Mouse (Mus musculus) heart, embryonic 14.5 days (tissue): Measurements from ENCODE around the gene Klhl26. TPM values are rescaled to one million over a fixed set of nuclear protein-coding genes. Genes with fewer than 3 reads are reported as not detected.

ENCODE experiments used
- ATAC-seq: fragments of 200-750 bp; cut with Nextera tagmentation; 2 replicates; pipeline ENCODE4 v1.8.0; 2017; ENCODE audit warnings: low read depth, moderate TSS enrichment; ENCODE audit not compliant: insufficient number of reproducible peaks, insufficient read depth, low FRiP score
- H3K27ac ChIP-seq, 2 experiments: fragments of 200-500 bp in 1 of 2; fragments of 300-500 bp in 1 of 2; sonication (generic) in 1 of 2; replicated peaks in 1 of 2; 2 replicates each; pipeline ENCODE4 v1.5.1; 2012 to 2014; ENCODE audit warnings: low read depth in 2 of 2, low read length in 2 of 2, control low read depth in 1 of 2, mild to moderate bottlenecking in 1 of 2, mixed read lengths in 1 of 2; ENCODE audit not compliant: control insufficient read depth in 1 of 2, insufficient read depth in 1 of 2
- H3K27me3 ChIP-seq: fragments of 300-500 bp; sonication (generic); 2 replicates; pipeline ENCODE4 v1.6.1; 2014; ENCODE audit warnings: mild to moderate bottlenecking, low read length, control low read depth; ENCODE audit not compliant: control insufficient read depth, insufficient read depth
- H3K36me3 ChIP-seq: fragments of 300-500 bp; sonication (generic); 2 replicates; pipeline ENCODE4 v1.6.1; 2014; ENCODE audit warnings: mild to moderate bottlenecking, control low read depth, low read length, mixed read lengths; ENCODE audit not compliant: control insufficient read depth, insufficient read depth
- H3K4me1 ChIP-seq, 2 experiments: fragments of 200-500 bp in 1 of 2; fragments of 300-500 bp in 1 of 2; sonication (generic) in 1 of 2; 2 replicates each; pipeline ENCODE4 v1.6.1; 2012 to 2014; ENCODE audit warnings: low read length in 2 of 2, control low read depth in 1 of 2, mixed read lengths in 1 of 2; ENCODE audit not compliant: control insufficient read depth in 2 of 2, insufficient read depth in 2 of 2
- H3K4me2 ChIP-seq: fragments of 300-500 bp; sonication (generic); 2 replicates; pipeline ENCODE4 v1.6.1; 2014; ENCODE audit warnings: mild to moderate bottlenecking, low read length
- H3K4me3 ChIP-seq, 2 experiments: fragments of 200-500 bp in 1 of 2; fragments of 300-500 bp in 1 of 2; sonication (generic) in 1 of 2; 2 replicates each; pipeline ENCODE4 v1.5.1; 2012 to 2014; ENCODE audit warnings: low read length in 2 of 2, mild to moderate bottlenecking in 2 of 2, control low read depth in 1 of 2, low read depth in 1 of 2, moderate library complexity in 1 of 2; ENCODE audit not compliant: control insufficient read depth in 1 of 2, insufficient read depth in 1 of 2
- H3K9ac ChIP-seq: fragments of 300-500 bp; sonication (generic); 2 replicates; pipeline ENCODE4 v1.6.1; 2014; ENCODE audit warnings: mild to moderate bottlenecking, low read length
- H3K9me3 ChIP-seq: fragments of 300-500 bp; sonication (generic); 2 replicates; pipeline ENCODE4 v1.6.1; 2016; ENCODE audit warnings: low read length, control low read depth; ENCODE audit not compliant: control insufficient read depth
- WGBS: fragments of 180-500 bp; shearing (Covaris S2); extraction: QIAGEN DNeasy Blood & Tissue Kit; methylation state at CpG from one replicate; pipeline ENCODE4 v1.1.7; 2014; 5-methylcytosine and 5-hydroxymethylcytosine counted together
- polyA plus RNA-seq: library from polyadenylated mRNA; unstranded; fragments of >200 nt; fragmentation: Nextera tagmentation; extraction: Ambion mirVana; gene quantifications from 2 replicates; pipeline ENCODE4 v1.2.1, GENCODE M21; 2014

Gene Klhl26
- polyA plus RNA-seq, 1 experiment from 2014 or later = 9.8 TPM

DNA sequence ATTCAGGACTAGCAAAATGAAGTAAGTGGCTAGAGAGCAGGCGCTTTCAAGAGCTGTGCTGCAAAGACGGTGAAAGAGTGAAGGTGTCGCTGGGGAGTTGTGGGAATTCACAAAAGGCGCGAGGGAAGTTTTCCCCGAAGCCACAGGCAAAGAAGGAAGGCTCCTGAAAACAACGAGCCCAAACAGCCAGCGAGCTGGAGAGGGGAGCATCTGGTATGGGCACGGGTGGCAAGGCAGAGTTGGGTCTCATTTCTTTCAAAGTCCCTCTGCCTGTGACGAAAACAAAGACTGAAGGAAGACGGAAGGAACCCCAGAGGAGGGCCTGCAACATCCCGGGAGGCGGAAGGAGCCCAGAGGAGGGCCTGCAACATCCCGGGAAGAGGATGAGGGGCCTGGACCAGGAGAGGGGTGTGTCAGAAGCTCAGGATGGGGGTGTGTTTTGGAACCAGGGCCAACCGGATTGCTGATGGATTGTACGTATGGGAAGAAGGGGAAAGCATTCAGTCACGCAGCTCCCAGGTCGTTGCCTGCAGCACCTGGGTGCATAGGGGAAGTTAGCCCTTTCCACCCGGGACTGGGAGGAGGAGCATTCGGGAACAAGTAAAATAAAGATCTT is 14.2 kb upstream of the Klhl26 start:
- no peak for ATAC-seq
- no peaks in the 10 kb centered on the region for H3K36me3 ChIP-seq
- no peak overlapping the region for H3K4me3 ChIP-seq
- no peaks in the 10 kb centered on the region for H3K9me3 ChIP-seq
- H3K27ac ChIP-seq = no peak overlapping the region
- no peak overlapping the region for H3K4me2 ChIP-seq
- H3K9ac ChIP-seq = no peak overlapping the region
- H3K4me1 ChIP-seq = peaks cover 14 to 41% of the 10 kb centered on the region in 2 experiments; a peak in 3 of 4 replicates
- peaks cover 99% of the 10 kb centered on the region for H3K27me3 ChIP-seq
- WGBS = 5% methylated on average over 20 of the region's 20 CpGs

- H3K4me1 ChIP-seq = peaks cover 14 to 41% of the 10 kb centered on the region in 2 experiments; a peak in 3 of 4 replicates
- no peak overlapping the region for H3K27ac ChIP-seq
- peaks cover 99% of the 10 kb centered on the region for H3K27me3 ChIP-seq
- peak overlapping the region; percentile 54; the same call in 1 of the 2 replicates for H3K9ac ChIP-seq
- WGBS = 17% methylated on average over 10 of the region's 10 CpGs
- H3K4me2 ChIP-seq = no peak overlapping the region
- H3K4me3 ChIP-seq = peak overlapping the region in 1 of 2 experiments; percentile 37; a peak in 2 of 4 replicates
- no peaks in the 10 kb centered on the region for H3K9me3 ChIP-seq
- no peak for ATAC-seq
- no peaks in the 10 kb centered on the region for H3K36me3 ChIP-seq
Observed at GRCm38 (mm10) chr8:70490061-70490879, 13.5 kb upstream of the Klhl26 start.

- peak overlapping the region; percentile 54; the same call in 1 of the 2 replicates for H3K9ac ChIP-seq
- WGBS = under 1% methylated on average over 32 of the region's 41 CpGs
- peak overlapping the region; percentile 68 for H3K4me2 ChIP-seq
- H3K4me3 ChIP-seq = peak overlapping the region; percentile 23 to 37; a peak in 3 of 4 replicates
- no peaks in the 10 kb centered on the region for H3K9me3 ChIP-seq
- H3K27me3 ChIP-seq = peaks cover 99% of the 10 kb centered on the region
- no peak overlapping the region for H3K27ac ChIP-seq
- ATAC-seq = no peak
- H3K4me1 ChIP-seq = peaks cover 14 to 39% of the 10 kb centered on the region in 2 experiments; a peak in 3 of 4 replicates
- no peaks in the 10 kb centered on the region for H3K36me3 ChIP-seq
Observed at GRCm38 (mm10) chr8:70489576-70489975, 12.8 kb upstream of the Klhl26 start.

- Histone ChIP-seq H3K36me3 (no peaks in the 10 kb centered on the region), H3K4me3 (peak overlapping the region; percentile 23 to 37; a peak in 3 of 4 replicates), H3K27me3 (peaks cover 99% of the 10 kb centered on the region), H3K9me3 (no peaks in the 10 kb centered on the region), H3K9ac (peak overlapping the region; percentile 54; the same call in 1 of the 2 replicates), H3K27ac (no peak overlapping the region), H3K4me2 (peak overlapping the region; percentile 68), H3K4me1 (peaks cover 14 to 37% of the 10 kb centered on the region in 2 experiments; a peak in 3 of 4 replicates)
- WGBS = 4% methylated on average over 14 of the region's 14 CpGs
- ATAC-seq = no peak
Observed at GRCm38 (mm10) chr8:70488931-70489470, 12.2 kb upstream of the Klhl26 start.

GRCm38 (mm10) chr8:70487993-70488796 is 11.4 kb upstream of the Klhl26 start:
- Histone ChIP-seq H3K4me3 (peak overlapping the region; percentile 27 to 37), H3K4me1 (peaks cover 10 to 30% of the 10 kb centered on the region in 2 experiments; a peak in 3 of 4 replicates), H3K27me3 (peaks cover 97% of the 10 kb centered on the region), H3K36me3 (no peaks in the 10 kb centered on the region), H3K9me3 (no peaks in the 10 kb centered on the region), H3K27ac (no peak overlapping the region), H3K9ac (no peak overlapping the region), H3K4me2 (peak overlapping the region; percentile 64)
- WGBS = 4% methylated on average over 55 of the region's 55 CpGs
- 0 out of 2 replicates have a peak, but pooled peaks have one; percentile 15 for ATAC-seq

DNA sequence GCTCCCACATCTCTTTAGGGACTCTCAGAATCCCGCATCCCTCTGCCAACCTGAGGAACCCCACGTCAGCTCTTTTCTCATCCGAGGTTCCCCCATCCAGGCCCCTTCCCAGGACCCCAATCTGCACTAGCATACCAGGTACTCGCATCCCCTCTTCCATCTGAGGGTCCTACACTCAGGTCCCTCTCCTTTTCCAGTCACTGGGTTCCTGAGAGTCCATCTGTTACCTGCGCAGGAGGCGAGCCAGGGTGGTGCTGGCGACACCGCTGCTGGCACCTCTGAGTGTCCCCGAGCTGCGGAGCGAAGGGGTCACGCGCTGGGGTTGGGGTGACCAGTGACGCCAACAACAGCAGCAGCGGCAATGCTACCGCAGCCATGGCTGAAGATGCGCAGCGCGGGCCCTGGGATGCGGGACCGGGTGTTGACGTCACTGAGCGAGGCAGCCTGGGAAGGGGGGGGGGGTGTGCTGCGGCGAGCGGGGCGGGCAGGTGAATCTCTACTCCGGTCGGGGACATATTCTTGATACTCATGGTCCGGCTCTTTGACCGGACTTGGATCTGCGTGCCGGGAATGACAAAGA is 10.3 kb upstream of the Klhl26 start, which contains the start of gene Tmem59l:
TSS of gene Tmem59l (minus strand) at position 418 of the 580 bp plus-strand sequence.
- WGBS = 7% methylated on average over 33 of the region's 33 CpGs
- Histone ChIP-seq H3K4me1 (peaks cover 10 to 21% of the 10 kb centered on the region in 2 experiments; a peak in 3 of 4 replicates), H3K27ac (no peak within 1 kb of the TSS), H3K36me3 (no peaks in the 10 kb centered on the region), H3K9me3 (no peaks in the 10 kb centered on the region), H3K27me3 (peaks cover 97% of the 10 kb centered on the region), H3K4me2 (peak within 1 kb of the TSS; percentile 64), H3K4me3 (peak within 1 kb of the TSS; percentile 27 to 37), H3K9ac (no peak within 1 kb of the TSS)
- ATAC-seq = no peak
